Mouse (Mus musculus) c-Kit-positive CD71-positive TER-119-negative erythroid progenitor cells, embryonic 14.5 days (primary cell): Measurements from ENCODE around the gene Gnpnat1.

Experiments used
- DNase-seq: peaks from one replicate; pipeline ENCODE4 v3.0.0-alpha.2; 2013; ENCODE audit warnings: low read depth

Gnpnat1 gene

GRCm38 (mm10) chr14:45399836-45400235 is 4.9 kb downstream of the Gnpnat1 start:
- DNase-seq: no peak

DNA sequence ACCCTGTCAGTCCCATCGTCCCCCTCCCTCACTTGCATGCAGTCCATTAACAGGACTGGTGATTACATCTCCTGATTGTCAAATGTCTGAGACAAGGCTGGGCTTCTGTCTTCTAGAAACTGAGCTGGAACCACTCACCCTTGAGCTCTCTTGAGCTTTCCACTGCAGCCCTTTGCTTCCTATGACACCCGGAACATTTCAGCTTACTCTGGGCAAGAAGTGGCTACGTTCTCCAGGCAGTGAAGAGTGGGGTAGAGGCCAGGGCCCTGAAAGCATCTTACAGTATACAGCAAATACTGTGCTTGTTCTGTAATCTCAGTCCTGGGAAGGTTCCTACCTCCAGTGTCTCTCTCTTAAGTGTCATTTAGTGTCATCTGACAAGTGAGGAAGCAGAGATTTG is 15.5 kb downstream of the Gnpnat1 start:
- no peak for DNase-seq

DNA sequence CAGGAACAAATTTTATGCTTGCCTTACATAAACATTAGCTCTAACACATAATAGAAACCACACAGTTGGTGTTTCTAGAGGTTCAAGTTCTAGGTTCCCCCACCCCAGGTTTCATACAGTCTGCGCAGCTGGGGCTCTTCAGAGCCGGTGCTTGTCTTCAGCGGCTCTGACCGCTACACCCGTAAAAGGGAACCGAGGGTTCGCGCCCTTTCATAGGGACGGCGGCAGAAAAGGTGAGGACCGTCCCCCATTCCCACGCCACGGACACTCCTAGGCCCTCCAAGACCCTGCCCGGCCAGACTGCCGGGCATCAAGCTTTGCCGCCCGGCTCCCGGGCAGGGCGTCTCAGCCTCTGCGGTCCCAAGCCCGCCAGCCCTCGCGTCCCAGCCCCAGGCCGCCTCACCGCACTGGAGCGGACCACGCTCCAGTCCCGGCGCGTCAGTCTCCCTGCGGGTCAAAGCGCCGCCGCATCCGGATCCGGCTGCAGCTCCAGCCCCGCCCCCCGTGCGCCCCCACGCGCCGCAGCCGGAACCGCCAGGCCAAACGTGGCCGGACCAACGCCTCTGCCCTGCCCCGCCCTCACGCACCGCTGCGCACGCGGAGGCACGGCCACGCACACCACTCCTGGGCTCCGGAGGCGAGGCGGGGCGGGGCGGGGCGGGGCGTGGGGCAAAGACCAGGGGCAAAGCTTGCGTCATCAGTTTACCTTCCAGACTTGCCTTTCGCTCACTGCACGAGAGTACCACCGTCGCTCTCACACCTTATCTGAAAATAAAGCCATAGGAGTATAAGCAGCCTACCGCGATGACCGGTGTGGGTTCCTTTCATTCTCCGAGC is 16.1 kb downstream of the Gnpnat1 start:
- DNase-seq: peak; percentile 46

DNA sequence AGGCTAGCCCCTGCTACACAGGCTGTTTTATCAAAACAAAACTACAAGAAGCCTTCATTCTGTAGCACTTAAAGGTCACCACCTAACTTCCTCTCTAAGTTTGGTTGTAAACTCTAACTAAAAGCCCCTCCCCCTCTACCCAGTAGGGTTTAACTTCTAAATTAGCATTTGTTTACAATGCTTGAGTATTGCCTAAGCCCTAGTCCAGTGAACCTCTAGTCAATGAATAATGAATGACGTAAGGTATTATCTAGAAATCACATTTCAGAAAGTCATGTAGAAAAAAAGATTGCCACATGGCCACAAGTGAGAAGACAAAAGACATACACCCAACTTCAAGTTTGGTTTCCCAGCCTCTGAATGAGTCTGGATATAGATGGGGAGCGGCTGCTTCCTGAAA is 17.2 kb downstream of the Gnpnat1 start:
- peak; percentile 11 for DNase-seq

DNA sequence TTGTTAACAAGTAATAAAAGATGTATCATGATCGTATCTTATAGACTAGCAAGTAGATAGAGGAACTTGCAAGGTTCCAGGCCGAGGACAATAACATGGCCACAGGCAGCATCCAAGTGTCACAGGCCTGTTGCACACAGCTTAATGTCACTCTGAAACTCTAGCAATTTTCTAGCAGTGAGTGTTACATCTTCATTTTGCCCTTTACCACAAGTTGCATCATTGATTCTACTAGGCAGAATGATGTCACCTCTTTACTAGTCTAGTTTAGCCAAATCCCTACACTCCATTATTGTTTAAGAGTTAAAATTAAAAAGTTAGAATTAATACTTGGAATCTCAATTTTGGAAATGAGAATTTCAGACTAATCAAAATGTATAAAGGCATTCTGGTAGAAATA is 19.1 kb downstream of the Gnpnat1 start:
- DNase-seq: no peak

GRCm38 (mm10) chr14:45382912-45383311 is 21.8 kb downstream of the Gnpnat1 start:
- DNase-seq: no peak

- DNase-seq: no peak
These were observed 24.0 kb downstream of the Gnpnat1 start for GRCm38 (mm10) chr14:45380756-45381155.

DNA sequence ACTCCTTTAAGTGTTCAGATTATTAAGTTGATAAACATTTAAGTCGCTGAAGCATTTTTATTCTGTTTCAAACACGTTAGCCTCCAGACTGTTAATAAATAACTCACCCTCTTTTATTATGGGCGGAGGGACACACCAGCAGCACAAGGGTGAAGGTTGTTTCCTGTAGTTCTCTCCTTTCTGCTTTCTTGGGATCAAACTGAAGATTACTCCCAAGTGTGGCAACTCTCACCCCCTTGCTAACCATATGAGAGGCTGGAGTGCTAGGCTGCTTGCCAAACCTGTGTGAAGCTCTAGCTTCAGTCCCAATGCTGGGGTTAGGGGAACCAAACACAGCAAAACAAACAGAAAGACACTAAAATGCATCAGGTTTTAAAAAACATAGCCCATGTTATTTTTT is 25.9 kb downstream of the Gnpnat1 start:
- DNase-seq: no peak

DNA sequence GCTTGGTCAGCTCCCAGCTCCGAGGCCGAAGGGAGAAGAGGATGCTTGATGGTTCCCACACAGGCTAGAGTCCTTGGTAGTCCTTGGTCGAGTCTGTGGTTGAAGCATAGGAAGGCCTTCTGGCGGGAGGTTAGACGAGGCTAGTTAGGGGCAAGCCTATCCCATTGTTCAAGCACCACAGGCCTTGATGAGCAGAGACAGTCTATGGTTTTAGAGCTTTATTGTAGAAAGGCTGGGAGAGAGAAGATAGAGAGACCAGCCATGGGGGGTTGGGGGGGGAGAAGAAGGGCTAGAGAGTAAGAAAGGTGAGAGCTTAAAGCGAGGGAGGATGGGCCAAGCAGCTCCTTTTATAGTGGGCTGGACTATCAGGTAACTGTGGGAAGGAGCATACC is 39.5 kb downstream of the Gnpnat1 start:
- no peak for DNase-seq

GRCm38 (mm10) chr14:45364211-45365195 is 40.2 kb downstream of the Gnpnat1 start:
- no peak for DNase-seq

DNA sequence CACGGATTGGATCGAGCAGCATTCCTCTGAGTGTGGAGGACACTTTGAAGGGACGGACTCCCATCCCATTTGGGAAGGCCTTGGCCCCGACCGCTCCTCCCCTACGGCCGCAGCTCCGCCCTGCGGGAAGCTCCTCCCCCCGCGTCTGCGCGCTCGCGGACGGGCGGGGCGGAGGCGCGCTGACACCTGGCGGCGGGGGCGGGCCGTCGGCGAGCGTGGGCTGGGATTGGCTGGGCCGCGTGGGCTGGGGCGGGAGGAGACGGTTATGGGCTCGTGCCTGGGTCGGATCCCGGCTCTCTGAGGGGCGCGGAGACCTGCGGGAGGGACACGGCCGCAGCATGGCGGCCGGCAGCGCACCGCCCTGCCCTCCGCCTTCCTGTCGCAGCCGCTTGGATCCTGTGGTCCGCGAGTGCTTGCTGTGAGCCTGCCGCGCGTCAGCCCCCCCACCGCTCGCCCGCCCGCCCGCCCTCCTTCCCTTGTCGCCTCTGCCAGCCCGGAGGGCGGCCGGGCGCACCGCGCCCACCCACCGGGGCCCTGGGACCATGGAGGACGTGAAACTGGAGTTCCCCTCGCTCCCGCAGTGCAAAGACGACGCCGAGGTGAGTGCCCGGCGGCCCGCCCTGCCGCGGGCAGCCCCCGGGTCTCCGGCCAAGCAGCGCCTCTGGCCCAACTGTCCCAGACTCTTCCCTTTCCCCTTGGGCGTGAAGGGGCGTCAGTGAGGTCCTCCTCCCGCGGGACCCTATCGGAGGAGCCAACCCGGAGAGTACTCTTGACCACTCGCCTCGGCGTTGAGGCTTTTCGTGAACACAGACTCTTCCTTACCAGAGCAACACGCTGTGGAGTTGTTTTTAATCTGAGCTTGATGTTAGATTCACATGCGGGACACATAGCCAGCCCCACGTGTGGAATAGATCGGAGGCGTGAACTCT is 53.5 kb downstream of the Gnpnat1 start, which contains the start of gene Styx:
Styx (plus strand) TSS at position 163 of the 929 bp plus-strand sequence.
- peak; percentile 85 for DNase-seq

GRCm38 (mm10) chr14:45329589-45330181 is 75.0 kb downstream of the Gnpnat1 start, which contains the start of gene Psmc6:
Gene Psmc6 (plus strand): TSS chr14:45329788.
- DNase-seq: peak; percentile 94

DNA sequence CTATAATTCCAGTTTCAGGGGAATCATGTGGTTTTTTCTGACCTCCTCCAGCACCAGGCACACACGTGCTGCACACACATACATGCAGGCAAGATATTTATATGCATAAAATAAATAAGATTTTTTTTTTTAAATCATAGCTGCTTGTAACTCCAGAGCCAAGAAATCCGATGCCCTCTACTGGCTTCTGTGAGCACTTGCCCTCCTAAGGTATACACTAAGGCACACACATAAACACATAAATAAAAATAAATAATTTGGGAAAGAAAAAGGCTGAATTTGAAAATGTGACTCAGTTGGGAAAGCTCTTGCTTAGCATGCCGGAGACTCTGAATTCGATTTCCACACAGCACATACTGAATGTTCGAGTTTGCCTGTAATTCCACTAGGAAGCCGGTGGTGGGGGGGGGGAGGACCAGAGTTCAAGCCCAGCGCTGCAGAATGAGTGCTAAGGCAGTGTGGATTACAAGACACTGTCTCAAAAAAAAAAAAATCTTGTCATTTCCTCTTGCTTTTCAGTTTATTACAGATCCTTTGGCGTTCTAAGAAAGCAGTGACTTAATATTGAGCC is 75.6 kb downstream of the Gnpnat1 start:
- no peak for DNase-seq

- DNase-seq: no peak
These were observed 76.5 kb downstream of the Gnpnat1 start for GRCm38 (mm10) chr14:45328072-45328713.
